Mouse (Mus musculus) forebrain, embryonic 12.5 days (tissue): ENCODE measurements around the gene Polr3b. TPM values are rescaled to one million over a fixed set of nuclear protein-coding genes. Genes with fewer than 3 reads are reported as not detected.

Source experiments
- ATAC-seq: fragments of 200-750 bp; cut with Nextera tagmentation; 2 replicates; pipeline ENCODE4 v1.8.0; 2017; ENCODE audit warnings: moderate TSS enrichment; ENCODE audit not compliant: low FRiP score
- H3K27ac ChIP-seq: fragments of 300-500 bp; sonication (generic); 2 replicates; pipeline ENCODE4 v1.5.1; 2016; ENCODE audit warnings: mild to moderate bottlenecking
- H3K27me3 ChIP-seq: fragments of 300-500 bp; sonication (generic); 2 replicates; pipeline ENCODE4 v1.6.1; 2016; ENCODE audit warnings: mild to moderate bottlenecking
- H3K36me3 ChIP-seq: fragments of 300-500 bp; sonication (generic); replicated peaks from 2 replicates; pipeline ENCODE4 v1.6.1; 2016; ENCODE audit warnings: mild to moderate bottlenecking
- H3K4me1 ChIP-seq: fragments of 300-500 bp; sonication (generic); 2 replicates; pipeline ENCODE4 v1.6.1; 2016
- H3K4me2 ChIP-seq: fragments of 300-500 bp; sonication (generic); 2 replicates; pipeline ENCODE4 v1.6.1; 2016; ENCODE audit warnings: mild to moderate bottlenecking, moderate library complexity
- H3K4me3 ChIP-seq: fragments of 300-500 bp; sonication (generic); replicated peaks from 2 replicates; pipeline ENCODE4 v1.5.1; 2016; ENCODE audit warnings: mild to moderate bottlenecking
- H3K9ac ChIP-seq: fragments of 300-500 bp; sonication (generic); 2 replicates; pipeline ENCODE4 v1.6.1; 2016; ENCODE audit warnings: mild to moderate bottlenecking
- H3K9me3 ChIP-seq: fragments of 300-500 bp; sonication (generic); 2 replicates; pipeline ENCODE4 v1.6.1; 2016
- WGBS: fragments of 180-500 bp; shearing (Covaris S2); methylation state at CpG from one replicate; pipeline ENCODE4 v1.1.7; 2016; 5-methylcytosine and 5-hydroxymethylcytosine counted together
- polyA plus RNA-seq: library from polyadenylated mRNA; unstranded; fragments of >200 nt; fragmentation: Nextera tagmentation; extraction: Ambion mirVana; gene quantifications from 2 replicates; pipeline ENCODE4 v1.2.1, GENCODE M21; 2016

The Polr3b gene
- polyA plus RNA-seq, 1 experiment from 2014 or later = 18.0 TPM

DNA sequence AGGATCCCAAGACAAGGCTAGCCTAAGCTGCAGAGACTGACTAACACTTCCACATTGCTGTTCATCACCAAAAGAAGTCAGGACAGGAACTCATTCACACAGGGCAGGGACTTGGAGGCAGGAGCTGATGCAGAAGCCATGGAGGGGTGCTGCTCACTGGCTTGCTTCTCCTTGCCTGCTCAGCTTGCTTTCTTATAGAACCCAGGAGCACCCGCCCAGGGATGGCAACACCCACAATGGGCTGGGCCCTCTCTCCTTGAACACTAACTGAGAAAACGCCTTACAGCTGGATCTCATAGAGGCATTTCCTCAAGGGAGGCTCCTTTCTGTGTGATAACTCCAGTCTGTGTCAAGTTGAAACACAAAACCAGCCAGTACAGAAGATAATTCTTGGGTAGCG lies 7.0 kb upstream of the Polr3b start:
- H3K27me3 ChIP-seq = no peaks in the 10 kb centered on the region
- no peak overlapping the region for H3K9ac ChIP-seq
- no peaks in the 10 kb centered on the region for H3K9me3 ChIP-seq
- H3K4me1 ChIP-seq = peaks cover 5% of the 10 kb centered on the region; the same call in 1 of the 2 replicates
- WGBS = 81% methylated on average over 3 of the region's 3 CpGs
- ATAC-seq = no peak
- no peak overlapping the region for H3K27ac ChIP-seq
- no peak overlapping the region for H3K4me3 ChIP-seq
- H3K36me3 ChIP-seq = no peaks in the 10 kb centered on the region
- H3K4me2 ChIP-seq = no peak overlapping the region

DNA sequence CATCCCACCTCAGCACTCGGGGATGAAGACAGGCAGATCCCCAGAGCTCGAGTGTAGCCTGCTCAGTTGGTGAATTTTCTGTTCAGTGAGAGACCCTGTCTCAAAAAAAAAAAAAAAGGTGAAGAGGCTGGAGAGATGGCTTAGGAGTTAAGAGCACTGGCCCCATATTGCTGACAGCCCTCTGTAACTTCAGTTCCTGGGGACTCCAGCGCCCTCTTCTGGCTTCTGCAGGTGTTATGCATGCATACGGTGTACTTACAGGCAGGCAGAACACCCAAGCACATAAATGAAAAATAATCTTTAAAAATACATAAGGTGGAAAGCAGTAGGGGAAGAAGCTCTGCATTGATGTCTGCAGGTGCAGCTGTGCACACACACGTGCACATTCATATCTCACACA lies 9.1 kb downstream of the Polr3b start:
- peaks cover 24% of the 10 kb centered on the region for H3K36me3 ChIP-seq
- 64% methylated on average over 5 of the region's 5 CpGs for WGBS
- H3K27ac ChIP-seq = no peak overlapping the region
- no peaks in the 10 kb centered on the region for H3K4me1 ChIP-seq
- no peak overlapping the region for H3K4me3 ChIP-seq
- no peaks in the 10 kb centered on the region for H3K9me3 ChIP-seq
- H3K9ac ChIP-seq = no peak overlapping the region
- H3K27me3 ChIP-seq = no peaks in the 10 kb centered on the region
- no peak overlapping the region for H3K4me2 ChIP-seq
- no peak for ATAC-seq

DNA sequence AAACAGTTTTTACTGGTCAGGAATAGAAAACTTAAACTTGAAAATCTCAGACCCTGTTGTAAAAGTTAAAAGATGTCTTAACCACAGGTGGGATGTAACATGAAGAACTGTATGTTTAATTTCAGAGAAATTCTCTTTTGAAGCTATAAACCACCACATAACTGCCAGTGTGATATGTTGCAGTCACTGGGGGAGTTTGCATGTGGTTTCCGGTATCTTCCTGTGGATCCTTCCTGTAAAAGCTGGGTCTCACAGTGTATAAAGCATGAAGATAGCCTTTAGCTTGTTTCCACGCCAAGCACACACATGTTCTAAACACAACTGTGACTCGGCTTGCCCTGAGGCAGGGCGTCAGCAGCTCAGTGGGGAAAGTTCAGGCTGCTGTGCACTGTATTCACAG lies 9.9 kb downstream of the Polr3b start:
- H3K9ac ChIP-seq = no peak overlapping the region
- H3K36me3 ChIP-seq = peaks cover 31% of the 10 kb centered on the region
- H3K4me1 ChIP-seq = no peaks in the 10 kb centered on the region
- H3K4me3 ChIP-seq = no peak overlapping the region
- no peaks in the 10 kb centered on the region for H3K27me3 ChIP-seq
- no peak for ATAC-seq
- no peak overlapping the region for H3K4me2 ChIP-seq
- no peak overlapping the region for H3K27ac ChIP-seq
- H3K9me3 ChIP-seq = no peaks in the 10 kb centered on the region
- WGBS = 87% methylated on average over 4 of the region's 4 CpGs

DNA sequence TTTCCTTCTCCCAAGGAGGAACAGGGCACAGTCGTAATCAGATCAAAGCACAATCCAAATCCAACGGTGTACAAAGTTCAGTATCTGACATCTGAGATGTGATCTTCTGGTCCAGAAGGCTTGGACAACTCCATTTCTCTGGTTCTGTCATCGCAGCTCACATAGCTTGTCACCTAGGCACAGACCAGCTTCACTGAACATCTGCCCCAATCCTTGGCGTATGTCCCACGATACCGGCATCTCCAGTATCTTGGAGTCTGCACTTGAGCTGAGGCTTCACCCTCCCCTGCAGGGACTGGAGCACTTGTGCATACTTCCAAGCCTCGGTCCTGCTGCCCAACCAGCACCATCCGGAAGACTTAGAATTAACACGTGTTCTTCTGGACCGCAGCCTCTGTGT lies 14.6 kb downstream of the Polr3b start:
- peaks cover 51% of the 10 kb centered on the region for H3K36me3 ChIP-seq
- H3K9me3 ChIP-seq = no peaks in the 10 kb centered on the region
- 95% methylated on average over 10 of the region's 10 CpGs for WGBS
- no peaks in the 10 kb centered on the region for H3K4me1 ChIP-seq
- no peak overlapping the region for H3K4me2 ChIP-seq
- H3K27ac ChIP-seq = no peak overlapping the region
- no peak overlapping the region for H3K4me3 ChIP-seq
- no peak overlapping the region for H3K9ac ChIP-seq
- no peak for ATAC-seq
- H3K27me3 ChIP-seq = no peaks in the 10 kb centered on the region

DNA sequence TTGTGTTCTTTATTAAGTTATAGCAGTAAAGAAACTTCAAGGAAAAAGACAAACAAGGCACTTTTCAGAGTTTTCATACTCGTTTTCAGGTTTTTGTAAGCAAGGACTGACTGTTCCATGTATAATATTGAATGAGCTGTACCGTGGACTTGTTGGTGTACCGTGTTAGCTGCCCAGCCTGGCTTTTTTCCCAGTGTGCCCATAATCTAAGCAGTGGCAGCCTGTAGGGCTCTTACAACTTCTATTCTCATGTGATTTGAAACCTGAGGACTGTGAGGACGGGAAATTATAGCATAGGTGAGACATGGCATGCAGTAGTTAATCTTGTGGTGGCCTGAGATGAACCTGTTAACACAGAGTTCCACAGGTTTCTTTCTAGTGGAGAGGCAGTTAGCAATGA lies 16.3 kb downstream of the Polr3b start:
- Histone ChIP-seq H3K4me2 (no peak overlapping the region), H3K9me3 (no peaks in the 10 kb centered on the region), H3K4me3 (no peak overlapping the region), H3K27ac (no peak overlapping the region), H3K36me3 (peaks cover 43% of the 10 kb centered on the region), H3K27me3 (no peaks in the 10 kb centered on the region), H3K9ac (no peak overlapping the region), H3K4me1 (no peaks in the 10 kb centered on the region)
- ATAC-seq = no peak
- 93% methylated on average over 4 of the region's 4 CpGs for WGBS

DNA sequence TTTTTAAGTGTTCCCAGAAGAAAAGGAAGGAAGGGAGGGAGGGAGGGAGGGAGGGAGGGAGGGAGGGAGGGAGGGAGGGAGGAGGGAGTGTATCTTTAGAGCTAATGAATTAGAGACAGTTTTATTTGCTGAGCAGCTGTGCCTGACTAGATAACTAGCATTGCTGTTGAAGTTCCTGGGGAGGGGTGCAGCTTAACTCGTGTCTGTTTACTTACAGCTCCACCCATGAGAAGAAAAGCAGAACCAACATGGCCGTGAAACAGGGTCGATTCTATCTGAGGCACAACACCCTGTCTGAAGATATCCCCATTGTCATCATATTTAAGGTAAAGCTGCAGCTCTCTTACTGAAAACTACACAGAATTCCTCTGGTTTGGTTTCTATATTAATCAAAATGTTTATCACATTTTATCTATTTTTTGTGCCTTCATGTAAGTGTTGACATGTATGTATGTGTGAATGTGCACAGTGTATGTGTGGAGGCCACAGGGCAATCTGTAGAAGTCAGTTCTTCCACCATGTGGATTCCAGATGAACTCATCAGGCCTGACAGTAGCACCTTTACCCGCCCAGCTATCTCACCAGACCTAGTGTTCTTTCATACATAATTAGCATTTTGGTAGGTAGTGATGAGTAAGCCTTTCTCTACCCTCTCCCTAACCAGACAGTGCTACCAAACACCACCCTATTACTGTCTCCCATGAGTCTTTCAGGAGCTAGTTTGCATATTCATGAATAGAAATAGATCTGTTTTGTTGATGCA lies 17.6 kb downstream of the Polr3b start:
- no peak overlapping the region for H3K4me2 ChIP-seq
- no peak overlapping the region for H3K27ac ChIP-seq
- no peaks in the 10 kb centered on the region for H3K27me3 ChIP-seq
- H3K4me3 ChIP-seq = no peak overlapping the region
- H3K36me3 ChIP-seq = peaks cover 41% of the 10 kb centered on the region
- no peak overlapping the region for H3K9ac ChIP-seq
- 86% methylated on average over 4 of the region's 4 CpGs for WGBS
- no peak for ATAC-seq
- H3K4me1 ChIP-seq = no peaks in the 10 kb centered on the region
- no peaks in the 10 kb centered on the region for H3K9me3 ChIP-seq

DNA sequence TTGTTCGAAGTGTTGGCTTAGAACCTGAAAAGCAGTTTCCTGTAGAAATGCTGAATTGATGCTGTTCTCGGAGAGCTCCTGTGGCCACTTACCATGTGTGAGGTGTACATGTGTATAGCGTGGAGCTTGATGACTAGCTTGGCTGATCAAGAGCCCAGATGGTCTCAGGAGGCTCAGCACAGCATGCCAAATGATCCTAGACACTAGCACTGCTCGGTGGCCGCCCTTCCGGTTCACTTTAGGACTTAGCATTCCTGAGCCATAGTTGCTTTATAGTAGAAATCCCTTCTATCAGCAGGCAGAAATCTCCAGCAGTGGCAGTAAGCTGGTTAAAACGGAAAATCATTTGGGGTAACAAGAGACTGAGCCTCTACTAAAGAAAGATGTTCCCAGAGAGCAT lies 18.8 kb downstream of the Polr3b start:
- H3K4me3 ChIP-seq = no peak overlapping the region
- H3K27ac ChIP-seq = no peak overlapping the region
- no peak overlapping the region for H3K9ac ChIP-seq
- peaks cover 37% of the 10 kb centered on the region for H3K36me3 ChIP-seq
- no peaks in the 10 kb centered on the region for H3K9me3 ChIP-seq
- H3K4me1 ChIP-seq = no peaks in the 10 kb centered on the region
- no peak for ATAC-seq
- 86% methylated on average over 7 of the region's 7 CpGs for WGBS
- no peak overlapping the region for H3K4me2 ChIP-seq
- H3K27me3 ChIP-seq = no peaks in the 10 kb centered on the region

DNA sequence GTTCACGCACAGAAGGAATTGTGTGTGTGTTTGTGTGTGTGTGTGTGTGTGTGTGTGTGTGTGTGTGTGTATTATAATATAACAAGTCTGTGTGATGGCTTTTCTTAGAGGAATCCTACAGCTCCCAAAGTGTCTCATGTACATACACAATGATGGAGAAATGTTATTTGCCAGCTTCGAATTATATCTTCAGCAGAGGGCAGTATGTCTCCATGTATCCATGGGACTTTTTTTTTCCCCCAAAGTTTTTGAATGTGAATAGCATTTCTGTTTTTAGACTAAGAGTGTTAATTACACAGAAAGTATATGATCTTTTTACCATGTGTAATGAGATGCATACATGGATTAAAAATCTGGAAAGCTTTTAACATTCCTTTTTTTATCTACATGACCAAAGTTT lies 19.5 kb downstream of the Polr3b start:
- 86% methylated on average over 2 of the region's 2 CpGs for whole genome bisulfite sequencing
- no peaks in the 10 kb centered on the region for H3K27me3 ChIP-seq
- no peak overlapping the region for H3K9ac ChIP-seq
- H3K4me3 ChIP-seq = no peak overlapping the region
- H3K4me2 ChIP-seq = no peak overlapping the region
- no peaks in the 10 kb centered on the region for H3K9me3 ChIP-seq
- ATAC-seq = no peak
- H3K4me1 ChIP-seq = peaks cover 3% of the 10 kb centered on the region; the same call in 1 of the 2 replicates
- H3K27ac ChIP-seq = no peak overlapping the region
- peaks cover 37% of the 10 kb centered on the region for H3K36me3 ChIP-seq

DNA sequence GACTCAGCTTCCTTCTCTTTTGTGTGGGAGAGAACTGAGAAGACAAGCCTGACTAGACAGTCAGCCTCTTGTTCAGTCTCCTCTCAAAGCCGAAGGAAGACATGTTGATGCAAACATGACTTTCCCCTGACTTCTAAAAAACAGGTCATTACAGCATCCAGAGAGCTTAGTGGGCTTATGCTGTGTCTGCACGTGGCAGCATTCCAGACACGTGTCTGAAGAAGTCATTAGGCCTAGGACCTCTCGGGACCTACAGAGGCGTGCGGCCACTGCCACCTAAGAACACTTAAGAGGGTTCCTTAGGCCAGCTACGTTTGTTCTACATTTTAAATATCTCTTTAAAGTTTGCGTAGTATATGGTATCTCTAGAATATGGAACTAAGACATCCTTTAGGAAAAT lies 23.8 kb downstream of the Polr3b start:
- Histone ChIP-seq H3K36me3 (peaks cover 23% of the 10 kb centered on the region), H3K4me3 (no peak overlapping the region), H3K27me3 (no peaks in the 10 kb centered on the region), H3K9ac (no peak overlapping the region), H3K9me3 (no peaks in the 10 kb centered on the region), H3K4me2 (no peak overlapping the region), H3K27ac (no peak overlapping the region), H3K4me1 (peaks cover 6% of the 10 kb centered on the region; the same call in 1 of the 2 replicates)
- 86% methylated on average over 8 of the region's 8 CpGs for WGBS
- no peak for ATAC-seq

DNA sequence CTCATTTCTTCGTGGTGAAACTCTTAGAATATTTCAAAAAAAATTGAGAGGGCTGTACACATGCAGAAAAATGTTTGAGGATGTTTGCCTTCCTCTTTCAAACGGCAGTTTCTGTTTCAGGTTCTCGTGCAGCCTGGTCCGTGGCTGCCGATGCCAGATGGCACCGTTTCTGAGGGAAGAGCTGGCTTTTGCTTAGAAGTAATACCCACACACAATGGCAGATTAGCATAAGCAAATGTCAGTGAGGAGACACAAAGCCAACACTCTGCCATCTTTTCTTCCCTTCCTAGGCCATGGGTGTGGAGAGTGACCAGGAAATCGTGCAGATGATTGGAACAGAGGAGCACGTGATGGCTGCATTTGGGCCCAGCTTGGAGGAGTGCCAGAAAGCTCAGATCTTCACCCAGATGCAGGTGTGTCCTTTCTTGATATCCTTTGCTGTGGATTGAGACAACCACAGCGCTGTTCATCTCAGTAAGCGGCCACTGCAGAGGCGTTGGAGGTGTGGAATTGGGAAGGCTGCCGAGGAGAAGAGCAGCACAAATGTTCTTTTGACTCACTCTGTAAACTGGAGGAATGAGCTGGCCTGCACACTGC lies 24.5 kb downstream of the Polr3b start:
- no peaks in the 10 kb centered on the region for H3K9me3 ChIP-seq
- WGBS = 88% methylated on average over 12 of the region's 12 CpGs
- no peak overlapping the region for H3K4me2 ChIP-seq
- H3K4me3 ChIP-seq = no peak overlapping the region
- H3K27ac ChIP-seq = no peak overlapping the region
- peaks cover 6% of the 10 kb centered on the region; the same call in 1 of the 2 replicates for H3K4me1 ChIP-seq
- peaks cover 22% of the 10 kb centered on the region for H3K36me3 ChIP-seq
- no peaks in the 10 kb centered on the region for H3K27me3 ChIP-seq
- ATAC-seq = no peak
- no peak overlapping the region for H3K9ac ChIP-seq

DNA sequence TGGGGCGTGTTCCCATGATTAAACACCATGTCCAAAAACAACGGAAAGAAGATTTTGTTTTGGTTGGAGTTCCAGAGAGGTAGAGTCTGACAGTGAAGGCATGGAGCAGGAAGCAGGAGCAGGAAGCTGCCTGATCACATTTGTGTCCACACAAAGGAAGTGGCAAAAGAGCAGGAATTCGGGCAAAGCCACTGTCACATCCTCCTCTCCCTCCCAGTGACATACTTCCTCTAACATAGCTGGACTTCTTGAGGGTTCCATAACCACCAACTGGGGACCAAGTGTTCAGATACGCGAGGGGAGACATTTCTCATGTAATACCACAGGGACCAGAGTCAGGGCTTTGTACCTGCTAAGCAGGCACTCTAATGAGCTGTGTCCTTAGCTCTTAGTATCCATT lies 25.2 kb downstream of the Polr3b start:
- Histone ChIP-seq H3K4me2 (no peak overlapping the region), H3K9ac (no peak overlapping the region), H3K27ac (no peak overlapping the region), H3K9me3 (no peaks in the 10 kb centered on the region), H3K36me3 (peaks cover 22% of the 10 kb centered on the region), H3K4me1 (peaks cover 6% of the 10 kb centered on the region; the same call in 1 of the 2 replicates), H3K4me3 (no peak overlapping the region), H3K27me3 (no peaks in the 10 kb centered on the region)
- no peak for ATAC-seq
- WGBS = 86% methylated on average over 5 of the region's 5 CpGs

DNA sequence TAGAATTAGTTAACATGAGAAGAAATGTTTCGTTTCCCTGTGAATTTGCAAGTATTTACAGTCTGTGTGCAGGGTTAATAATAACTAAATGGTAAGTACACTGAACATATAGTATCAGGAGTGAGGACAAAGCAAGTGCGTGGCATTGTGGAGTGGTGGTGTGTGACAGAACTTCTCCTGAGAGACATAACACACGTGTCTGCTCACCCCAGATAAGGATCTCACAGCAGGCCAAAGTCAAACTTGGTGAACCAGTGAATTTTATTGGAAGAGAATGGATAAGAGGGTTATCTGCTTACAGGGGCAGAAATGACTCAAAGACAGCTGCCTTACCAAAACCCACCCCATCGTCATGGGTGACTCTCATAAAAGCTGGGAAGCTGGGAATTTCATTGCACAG lies 26.8 kb downstream of the Polr3b start:
- Histone ChIP-seq H3K4me1 (peaks cover 6% of the 10 kb centered on the region; the same call in 1 of the 2 replicates), H3K4me3 (no peak overlapping the region), H3K9ac (no peak overlapping the region), H3K9me3 (no peaks in the 10 kb centered on the region), H3K27ac (no peak overlapping the region), H3K36me3 (peaks cover 28% of the 10 kb centered on the region), H3K4me2 (no peak overlapping the region), H3K27me3 (no peaks in the 10 kb centered on the region)
- WGBS = 91% methylated on average over 4 of the region's 4 CpGs
- no peak for ATAC-seq

DNA sequence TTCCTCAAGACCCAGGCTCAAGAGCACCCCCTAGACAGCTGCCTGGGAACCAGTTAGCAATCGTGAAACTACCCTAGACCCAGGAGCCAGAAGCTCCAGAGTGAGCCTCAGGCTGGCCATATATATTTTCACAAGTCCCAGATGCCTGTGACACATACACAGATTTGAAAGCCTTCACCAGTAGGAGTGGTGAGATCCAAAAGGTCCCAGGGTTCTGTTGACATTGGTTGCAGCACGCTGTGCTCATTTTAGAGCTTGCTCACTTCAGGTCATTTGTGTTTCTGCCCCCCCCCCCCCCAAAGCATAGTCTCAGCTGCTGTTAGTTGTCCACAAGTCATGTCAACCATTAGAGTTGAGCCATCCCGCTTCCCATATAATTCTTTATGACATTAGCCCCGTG lies 31.9 kb downstream of the Polr3b start:
- Histone ChIP-seq H3K9me3 (no peaks in the 10 kb centered on the region), H3K27ac (no peak overlapping the region), H3K36me3 (peaks cover 15% of the 10 kb centered on the region; the same call in 1 of the 2 replicates), H3K4me1 (peaks cover 26% of the 10 kb centered on the region), H3K27me3 (peaks cover 9% of the 10 kb centered on the region; the same call in 1 of the 2 replicates), H3K4me2 (no peak overlapping the region), H3K4me3 (no peak overlapping the region), H3K9ac (no peak overlapping the region)
- WGBS = 86% methylated on average over 4 of the region's 4 CpGs
- ATAC-seq = no peak
